Mouse (Mus musculus) ovary, postnatal 14 days (tissue): ENCODE results near the gene Fbl.
A peak's percentile ranks its signal among the peaks of the same experiment; 100 is the strongest.
"Not testable (repeated sequence)": the region's sequence is repeated elsewhere in the genome, so short reads cannot be mapped to it uniquely, and the experiment has no call there.

Experiments used
- DNase-seq: peaks from one replicate; pipeline ENCODE4 v3.0.0; 2022; ENCODE audit warnings: low spot score

The Fbl gene

DNA sequence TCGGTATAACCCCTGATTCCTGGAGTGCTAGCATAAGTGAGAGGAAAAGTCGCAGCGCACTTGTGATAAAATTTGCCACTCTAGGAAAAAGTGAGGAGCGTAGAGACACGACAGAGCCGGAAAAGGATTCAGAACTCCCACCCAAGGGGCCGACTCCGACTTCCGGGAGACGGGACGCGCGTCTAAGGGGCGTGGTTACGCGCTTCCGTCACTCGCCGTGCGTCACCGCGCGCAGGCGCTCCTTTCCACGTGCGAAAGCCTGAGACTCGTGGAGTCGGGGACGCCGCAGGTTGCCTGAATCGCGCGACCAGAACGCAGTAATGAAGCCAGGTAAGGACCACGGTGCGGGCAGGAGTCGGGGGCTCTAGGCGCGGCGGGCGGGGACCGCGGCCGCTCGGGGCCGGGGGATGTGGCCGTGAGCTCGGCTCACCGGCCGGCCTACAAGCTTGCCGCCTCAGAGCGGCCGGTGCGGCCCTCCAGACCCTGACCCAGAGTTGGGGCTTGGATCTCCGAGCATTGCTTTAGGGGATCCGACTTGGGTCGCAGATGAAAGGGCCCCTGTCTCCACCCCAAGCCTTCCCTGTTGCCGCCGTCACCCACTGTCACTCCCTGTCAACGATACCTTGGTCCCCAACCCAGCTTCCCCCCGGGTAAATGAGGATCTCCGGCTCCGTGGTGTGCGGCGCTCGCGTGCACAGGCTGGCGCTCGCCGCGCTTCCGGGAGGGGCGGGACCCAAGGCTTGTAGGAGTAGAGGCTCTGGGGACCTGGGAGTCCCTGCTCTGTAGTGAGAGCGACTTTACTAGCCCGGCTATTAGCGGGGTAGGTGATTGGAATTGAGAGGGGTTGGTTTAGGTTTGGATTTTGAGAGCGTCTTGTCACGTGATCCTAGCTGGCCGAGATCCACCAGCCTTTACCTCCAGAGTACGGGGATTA lies at the start of gene Fbl:
TSS of gene Fbl (plus strand) at position 222 of the 934 bp plus-strand sequence.
- peak; percentile 86 for DNase-seq

DNA sequence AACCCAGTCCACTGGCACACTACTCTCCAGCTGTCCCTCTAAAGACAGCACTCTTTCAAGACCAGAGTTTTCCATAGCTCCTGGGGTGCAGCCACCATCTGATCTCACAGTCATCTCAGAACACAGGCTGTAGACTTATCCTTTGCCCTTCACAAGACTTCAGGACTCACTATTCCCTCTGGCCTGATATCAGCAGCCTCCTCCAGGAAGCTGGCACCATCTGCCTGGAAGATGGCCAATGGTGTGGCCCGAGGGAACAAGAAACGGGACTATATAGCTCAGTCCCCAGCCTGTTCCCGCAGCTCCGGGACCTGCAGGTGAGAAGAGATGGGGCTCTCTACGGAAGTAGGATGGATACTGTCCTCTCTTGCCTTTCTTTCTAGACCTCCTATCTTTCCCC lies 40.3 kb upstream of the Fbl start, which contains the start of gene 9530053A07Rik:
TSS of gene 9530053A07Rik (plus strand) at position 301 of the 400 bp plus-strand sequence.
- DNase-seq = no peak

DNA sequence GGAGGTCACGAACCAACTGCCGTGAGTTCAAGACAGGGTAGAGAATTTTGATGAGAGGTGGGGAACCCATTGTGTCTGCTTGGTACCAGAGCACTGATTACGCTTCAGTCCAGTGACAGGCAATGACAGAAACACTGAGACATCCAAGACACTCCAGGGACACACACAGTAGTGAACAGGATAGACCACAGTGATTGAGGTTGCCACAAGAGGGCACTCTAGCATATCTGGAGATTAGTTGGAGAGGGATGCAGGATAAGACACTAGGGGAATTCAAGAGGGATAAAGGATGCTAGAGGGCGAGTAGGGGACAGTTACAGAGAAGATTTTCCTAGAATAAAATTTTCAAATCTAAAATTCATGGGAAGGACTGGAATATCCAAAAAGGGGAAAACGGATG lies 31.9 kb upstream of the Fbl start:
- peak; percentile 45 for DNase-seq

DNA sequence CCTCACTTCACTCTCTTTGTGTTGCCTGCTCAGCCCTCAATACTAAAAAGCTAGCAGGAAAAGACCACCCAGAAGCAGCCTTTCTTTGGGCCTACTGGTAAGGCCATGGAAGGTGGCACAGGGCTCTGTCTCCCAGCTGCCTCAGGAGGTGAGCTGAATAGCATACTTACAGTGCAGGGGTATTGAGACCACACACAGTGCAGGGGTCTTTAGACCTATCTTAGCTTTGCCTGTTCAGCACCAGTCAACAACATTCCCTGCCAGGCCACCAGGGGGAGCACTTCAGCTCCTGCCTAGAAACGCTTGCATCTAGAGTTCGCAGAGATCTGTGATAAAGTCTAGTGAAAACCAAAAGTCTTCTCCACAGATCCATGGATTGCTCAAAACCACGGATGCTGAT lies 21.2 kb upstream of the Fbl start:
- DNase-seq = peak; percentile 58

GRCm38 (mm10) chr7:28149841-28150240 lies 19.7 kb upstream of the Fbl start:
- DNase-seq = no peak

- peak; percentile 23 for DNase-seq
Measured at GRCm38 (mm10) chr7:28151584-28152221, 17.8 kb upstream of the Fbl start.

DNA sequence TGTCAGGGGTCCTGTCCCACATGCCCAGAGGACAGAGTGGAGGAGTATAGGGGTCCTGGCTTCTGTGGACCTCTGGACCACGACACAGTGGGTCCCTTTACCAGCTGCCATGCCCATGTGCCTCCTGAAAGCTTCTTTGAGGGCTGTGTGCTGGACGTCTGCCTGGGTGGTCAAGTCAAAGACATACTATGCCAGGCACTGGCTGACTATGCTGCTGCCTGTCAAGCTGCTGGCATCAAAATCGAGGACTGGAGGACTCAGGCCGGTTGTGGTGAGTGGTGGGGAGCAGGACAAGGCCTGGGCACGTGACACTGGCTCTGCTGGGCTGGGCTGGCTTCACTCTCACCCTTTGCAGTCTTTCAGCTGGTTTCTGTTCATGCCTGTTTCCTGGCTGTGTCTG lies 15.9 kb upstream of the Fbl start:
- DNase-seq = not testable (repeated sequence)

DNA sequence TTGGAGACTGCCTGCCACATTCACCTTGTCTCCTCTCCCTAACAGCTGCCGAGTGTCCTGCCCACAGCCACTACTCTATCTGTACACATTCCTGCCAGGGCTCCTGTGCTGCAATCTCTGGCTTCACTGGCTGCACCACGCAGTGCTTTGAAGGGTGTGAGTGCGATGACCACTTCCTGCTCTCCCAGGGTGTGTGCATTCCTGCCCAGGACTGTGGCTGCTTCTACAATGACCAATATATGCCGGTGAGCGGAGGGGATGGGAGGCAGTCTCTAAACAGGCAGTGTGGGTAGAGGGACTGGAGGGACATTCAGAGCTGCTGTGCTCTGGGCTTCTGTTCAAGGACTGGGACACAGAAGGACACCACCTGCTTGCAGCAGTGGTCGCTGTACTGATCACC lies 10.2 kb upstream of the Fbl start:
- no peak for DNase-seq

DNA sequence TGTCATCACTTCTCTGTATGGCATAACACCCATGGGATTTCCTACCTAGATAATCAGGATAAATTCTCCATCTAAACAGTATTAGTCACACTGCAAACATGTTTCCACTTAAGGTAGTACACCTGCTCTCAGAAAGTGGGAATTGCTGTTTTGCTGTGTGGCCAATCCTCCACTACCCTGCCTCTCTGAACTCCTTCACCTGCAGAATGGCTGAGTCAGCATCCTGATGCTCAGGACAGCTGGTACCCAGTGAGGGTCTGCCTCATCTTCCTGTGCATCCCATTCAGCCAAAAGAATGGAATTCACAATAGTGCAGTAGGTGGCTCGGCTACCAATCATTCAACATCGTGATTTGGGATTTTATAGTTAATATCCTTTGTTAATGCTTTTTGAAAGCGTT lies 9.6 kb upstream of the Fbl start:
- DNase-seq = no peak

- no peak for DNase-seq
Measured at GRCm38 (mm10) chr7:28161163-28161749, 8.3 kb upstream of the Fbl start.

DNA sequence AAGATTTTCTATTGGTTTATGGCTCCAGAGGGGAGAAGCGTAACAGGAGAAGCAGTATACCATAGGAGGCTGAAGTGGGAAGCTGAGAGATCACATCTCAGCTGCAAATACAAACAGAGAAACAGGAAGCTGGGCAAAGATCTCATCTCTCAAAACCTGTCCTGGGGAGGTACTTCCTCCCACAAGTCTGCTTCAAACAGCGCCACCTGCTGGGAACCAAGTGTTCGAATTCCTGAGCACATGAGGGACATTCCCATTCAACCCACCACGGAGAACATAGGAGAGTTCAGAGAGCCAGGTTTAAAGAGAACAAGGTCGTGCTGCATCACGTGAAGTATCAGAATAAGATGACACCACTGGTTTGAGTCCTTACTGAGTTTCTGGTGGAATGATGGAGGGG lies 4.1 kb upstream of the Fbl start:
- DNase-seq = no peak

DNA sequence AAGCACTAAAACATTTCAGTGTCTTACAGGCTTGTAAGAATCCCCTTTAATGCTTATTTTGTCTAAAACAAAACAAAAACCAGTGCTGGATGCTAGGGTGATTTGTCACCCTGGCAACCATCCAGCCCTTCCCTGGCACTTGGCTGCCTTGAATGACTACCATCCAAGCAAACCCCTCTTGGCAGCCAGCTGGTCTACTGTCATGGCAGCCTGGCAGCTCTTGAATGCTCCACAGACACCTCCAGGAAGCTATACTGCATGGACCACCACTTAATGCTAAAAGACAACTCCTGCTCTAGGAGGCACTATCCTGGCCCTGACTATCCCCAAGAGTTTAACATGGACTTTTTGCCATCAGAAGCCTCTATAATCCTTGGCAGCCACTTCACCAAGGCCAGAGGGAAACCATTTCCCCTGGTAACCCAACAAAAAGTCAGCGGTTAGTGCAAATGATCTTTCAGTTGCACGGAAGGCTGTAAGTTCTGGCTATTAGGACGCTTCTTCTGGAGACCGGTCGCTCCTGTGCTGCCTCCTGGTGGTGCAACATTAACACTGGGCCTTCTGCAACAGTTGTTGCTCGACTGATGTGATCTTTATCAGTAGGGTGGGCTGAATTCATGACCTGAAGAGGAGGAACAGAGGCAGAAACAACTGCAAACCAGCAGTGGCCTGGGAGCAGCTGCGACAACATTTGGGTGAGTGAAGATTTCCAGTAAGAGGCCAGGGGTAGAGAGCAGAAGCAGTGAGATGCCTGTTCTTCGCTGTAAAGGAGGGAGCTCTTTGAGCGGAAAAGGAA lies 992 bp upstream of the Fbl start:
- DNase-seq = peak; percentile 45

DNA sequence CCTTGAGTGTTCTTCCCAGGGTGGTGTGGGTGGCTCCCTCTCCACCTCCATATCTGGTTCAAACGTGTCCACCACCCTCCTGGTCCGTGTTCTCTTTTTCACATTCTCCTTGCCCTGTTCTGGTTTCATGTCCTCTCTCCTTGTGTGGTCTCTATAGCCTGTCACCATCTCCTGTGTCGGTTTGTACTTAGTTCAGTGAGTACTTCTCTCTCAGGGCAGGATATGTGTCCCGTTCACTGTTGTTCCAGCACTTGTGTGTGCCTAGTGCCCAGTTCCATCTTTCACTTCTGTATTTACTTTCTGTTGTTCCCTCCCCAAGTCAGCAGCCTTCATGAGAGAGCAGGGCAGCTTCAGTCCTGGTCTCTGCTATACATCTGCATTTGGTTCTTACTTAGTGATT lies 5.8 kb downstream of the Fbl start:
- no peak for DNase-seq

DNA sequence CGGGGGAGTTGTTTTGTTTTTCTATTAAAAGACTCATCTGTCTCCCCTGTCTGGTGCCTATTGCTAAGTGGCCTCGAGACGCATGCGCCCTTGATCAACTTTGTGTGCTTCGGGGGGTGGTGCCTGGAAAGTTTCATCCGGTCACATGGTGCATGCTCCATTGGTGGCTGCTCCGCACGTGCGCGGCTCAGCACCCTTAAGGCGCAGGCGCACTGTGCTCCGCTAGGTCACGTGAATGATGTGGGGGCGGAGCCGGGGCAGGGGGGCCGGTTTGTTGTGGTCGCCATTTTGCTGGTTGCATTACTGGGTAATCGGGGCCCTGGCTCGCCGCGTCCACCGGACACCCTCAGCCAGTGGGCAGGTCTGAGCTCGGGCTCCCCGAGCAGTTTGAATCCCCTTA lies 9.7 kb downstream of the Fbl start, which contains the start of gene Dyrk1b:
TSS of gene Dyrk1b (plus strand) at position 242 of the 400 bp plus-strand sequence.
- peak; percentile 98 for DNase-seq

DNA sequence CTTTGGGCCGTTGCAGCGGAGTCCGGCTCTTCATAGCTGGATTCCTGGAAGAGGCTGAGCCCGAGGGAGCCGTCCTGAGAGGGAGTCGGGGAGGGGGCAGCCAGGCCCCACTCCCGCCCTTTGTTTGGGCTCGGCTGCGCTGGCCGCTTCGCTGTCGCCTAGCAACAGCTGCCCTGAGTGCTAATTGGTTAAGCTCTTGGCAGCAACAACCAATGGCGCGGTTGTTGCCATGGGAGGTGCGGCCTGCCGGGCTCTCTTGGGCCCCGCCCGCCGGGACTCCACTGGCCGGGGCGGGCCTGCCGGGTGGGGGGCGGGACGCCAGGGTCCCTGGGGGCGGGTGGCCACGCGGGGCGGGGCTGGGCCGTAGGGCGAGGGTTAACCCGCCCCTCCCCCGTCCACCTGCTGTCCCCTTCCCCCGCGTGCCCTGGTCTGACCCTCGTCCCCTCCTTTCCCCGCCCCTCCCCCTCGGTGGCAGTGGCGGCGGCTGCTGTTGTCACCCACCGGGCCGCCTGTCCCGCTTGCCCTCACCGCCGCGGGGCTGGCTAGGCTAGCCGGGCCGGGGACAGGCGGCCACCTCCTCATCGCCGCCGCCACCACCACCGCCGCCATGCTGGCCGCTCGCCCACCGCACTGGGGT lies 10.3 kb downstream of the Fbl start:
- DNase-seq = peak; percentile 86

GRCm38 (mm10) chr7:28180890-28181289 lies 11.4 kb downstream of the Fbl start:
- DNase-seq = no peak

GRCm38 (mm10) chr7:28181376-28181775 lies 11.9 kb downstream of the Fbl start:
- no peak for DNase-seq

GRCm38 (mm10) chr7:28182320-28182719 lies 12.8 kb downstream of the Fbl start:
- DNase-seq = no peak

DNA sequence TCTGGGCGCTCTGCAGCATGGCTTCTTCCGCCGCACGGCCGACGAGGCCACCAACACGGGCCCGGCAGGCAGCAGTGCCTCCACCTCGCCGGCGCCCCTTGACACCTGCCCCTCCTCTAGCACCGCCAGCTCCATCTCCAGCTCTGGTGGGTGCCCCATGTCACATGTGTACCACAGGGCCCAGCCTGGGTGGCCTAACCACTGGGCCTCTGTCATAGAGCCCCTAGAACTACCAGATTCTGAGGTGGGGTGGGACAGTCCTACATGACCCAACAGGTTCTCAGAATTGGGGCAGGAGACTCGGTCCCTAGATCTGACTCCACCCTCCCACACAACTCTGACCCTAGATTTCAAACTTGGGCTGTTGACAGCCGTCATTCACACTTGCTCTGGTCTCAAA lies 16.4 kb downstream of the Fbl start:
- DNase-seq = no peak

DNA sequence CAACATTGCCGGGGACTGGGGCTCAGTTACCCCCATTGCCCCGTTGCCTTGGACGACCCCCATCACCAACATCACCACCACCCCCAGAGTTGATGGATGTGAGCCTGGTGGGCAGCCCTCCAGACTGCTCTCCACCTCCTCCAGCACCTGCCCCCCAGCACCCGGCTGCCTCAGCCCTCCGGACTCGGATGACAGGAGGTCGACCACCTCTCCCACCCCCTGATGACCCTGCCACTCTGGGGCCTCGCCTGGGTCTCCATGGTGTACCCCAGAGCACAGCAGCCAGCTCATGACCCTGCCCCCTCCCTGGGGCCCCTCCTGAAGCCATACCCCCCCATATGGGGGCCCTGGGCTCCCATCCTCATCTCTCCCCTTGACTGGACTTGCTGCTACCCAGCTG lies 17.1 kb downstream of the Fbl start:
- DNase-seq = no peak

GRCm38 (mm10) chr7:28191489-28191888 lies 22.0 kb downstream of the Fbl start:
- DNase-seq = no peak

GRCm38 (mm10) chr7:28191903-28192302 lies 22.4 kb downstream of the Fbl start:
- DNase-seq = no peak
